Mouse (Mus musculus) gastrocnemius, postnatal 10 days (tissue): Measurements from ENCODE around the gene Aspdh. TPM values are rescaled to one million over a fixed set of nuclear protein-coding genes. Genes with fewer than 3 reads are reported as not detected.
A peak's percentile ranks its signal among the peaks of the same experiment; 100 is the strongest.

Experiments
- DNase-seq: peaks from one replicate; pipeline ENCODE4 v3.0.0; 2021; ENCODE audit warnings: mixed read lengths
- total RNA-seq, 2 experiments: library from RNA; stranded (reverse); gene quantifications; 2 replicates each; pipeline ENCODE4 v1.2.3; 2021

The Aspdh gene
- total RNA-seq, 2 experiments from 2014 or later, result not detected

DNA sequence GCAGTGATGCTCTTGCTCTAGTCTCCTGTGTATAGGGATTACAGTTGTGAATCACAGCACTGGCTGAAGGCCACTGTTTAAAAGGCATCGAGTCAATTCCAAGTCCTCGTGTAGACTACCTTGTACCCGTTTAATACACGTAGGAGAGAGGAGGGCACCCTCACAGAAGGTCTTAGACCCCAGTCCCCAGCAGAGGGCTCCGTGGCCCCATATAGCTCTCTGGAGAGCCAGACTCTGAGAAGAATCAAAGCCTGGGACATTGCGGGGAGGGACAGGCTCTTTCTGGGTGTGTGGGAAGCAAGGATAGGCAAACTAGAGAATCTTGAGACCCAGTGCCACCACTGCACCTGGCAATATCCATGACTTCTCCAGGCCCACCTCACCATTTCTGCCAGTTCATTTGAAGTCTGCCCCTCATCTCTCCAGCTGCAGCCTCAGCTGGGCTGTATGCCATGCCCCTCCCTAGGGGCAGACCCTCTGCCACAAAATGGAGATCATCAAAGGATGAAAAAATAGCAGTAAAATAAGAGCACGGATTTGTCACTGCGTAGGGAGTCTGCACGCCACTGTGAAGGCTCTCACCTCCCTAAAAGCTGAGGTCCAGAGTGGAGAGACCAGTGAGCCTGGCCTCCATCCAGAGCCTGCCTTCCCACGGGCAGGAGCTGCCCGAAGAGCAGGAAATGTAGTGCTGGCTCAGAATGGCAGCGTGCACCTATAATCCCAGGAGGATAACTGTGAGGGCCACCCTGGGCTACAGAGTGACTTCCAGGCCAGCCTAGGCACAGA is 18.9 kb upstream of the Aspdh start:
- DNase-seq, result no peak

DNA sequence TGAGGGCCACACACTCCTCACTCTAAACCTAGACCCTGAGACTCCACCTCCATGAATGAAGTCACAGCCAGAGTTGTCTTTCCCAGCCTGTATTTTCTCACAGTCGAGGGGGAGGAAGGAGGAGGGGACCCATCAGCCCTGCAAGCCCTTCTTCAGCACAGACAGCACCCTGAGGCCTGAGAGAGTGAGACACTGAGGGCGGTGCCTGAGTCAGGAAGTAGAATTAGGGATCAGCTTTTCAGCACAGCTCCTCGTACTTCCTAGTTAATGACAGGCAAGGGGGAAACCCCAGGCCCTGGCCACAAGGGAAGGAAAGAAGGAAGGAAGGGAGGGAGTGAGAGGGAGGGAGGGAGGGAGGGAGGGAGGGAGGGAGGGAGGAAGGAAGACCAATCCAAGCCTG is 11.9 kb upstream of the Aspdh start:
- no peak for DNase-seq

- no peak for DNase-seq
Observed at GRCm38 (mm10) chr7:44456302-44456701, 8.9 kb upstream of the Aspdh start.

DNA sequence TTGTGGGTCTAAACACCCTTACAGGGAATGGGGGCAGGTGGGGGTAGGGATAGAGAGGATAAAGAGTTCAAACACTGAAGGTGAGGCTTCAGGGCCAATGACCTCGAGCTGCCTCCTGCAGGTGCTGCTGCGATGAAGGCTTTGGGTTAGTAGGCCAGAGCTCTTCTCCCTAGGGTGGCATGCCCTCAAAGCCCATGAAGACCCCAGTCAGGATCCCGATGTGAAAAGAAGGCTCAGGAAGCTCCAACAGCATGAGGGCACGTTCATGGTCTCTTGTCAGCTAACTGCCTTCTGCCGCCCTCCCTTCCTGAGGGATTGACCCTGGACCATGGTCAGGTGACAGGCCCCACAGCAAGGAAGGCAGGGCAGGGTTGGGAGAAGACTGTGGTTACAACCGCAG is 5.1 kb upstream of the Aspdh start:
- no peak for DNase-seq

- DNase-seq, result no peak
Observed at GRCm38 (mm10) chr7:44460767-44461502, 4.3 kb upstream of the Aspdh start.

GRCm38 (mm10) chr7:44461503-44462217 is 3.5 kb upstream of the Aspdh start:
- no peak for DNase-seq

DNA sequence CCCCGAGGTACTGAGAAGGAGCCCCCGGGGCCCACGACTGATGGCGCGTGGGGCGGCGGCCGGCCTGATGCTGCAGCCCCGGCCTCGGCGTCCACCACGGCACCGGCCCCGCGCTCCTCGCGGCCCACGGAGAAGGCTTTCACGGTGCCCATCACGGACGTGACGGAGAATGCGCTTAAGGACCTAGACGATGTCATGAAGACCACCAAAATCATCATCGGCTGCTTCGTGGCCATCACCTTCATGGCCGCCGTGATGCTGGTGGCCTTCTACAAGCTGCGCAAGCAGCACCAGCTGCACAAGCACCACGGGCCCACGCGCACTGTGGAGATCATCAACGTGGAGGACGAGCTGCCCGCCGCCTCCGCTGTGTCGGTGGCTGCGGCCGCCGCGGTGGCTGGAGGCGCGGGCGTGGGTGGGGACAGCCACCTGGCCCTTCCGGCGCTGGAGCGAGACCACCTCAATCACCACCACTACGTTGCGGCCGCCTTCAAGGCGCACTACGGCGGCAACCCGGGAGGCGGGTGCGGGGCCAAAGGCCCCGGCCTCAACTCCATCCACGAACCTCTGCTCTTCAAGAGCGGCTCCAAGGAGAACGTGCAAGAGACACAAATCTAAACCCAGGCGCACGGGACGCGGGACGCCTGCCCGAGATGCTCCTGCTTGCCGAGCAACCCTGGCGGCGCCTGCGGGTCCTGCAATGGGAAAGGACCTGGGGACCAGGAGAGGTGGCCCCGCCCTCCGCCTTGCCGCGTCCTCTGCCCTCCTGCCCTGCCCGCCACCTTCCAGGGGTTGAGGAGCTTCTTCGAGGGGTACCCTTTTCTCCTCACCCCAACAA is 2.8 kb upstream of the Aspdh start:
- DNase-seq, result peak; percentile 66

- no peak for DNase-seq
Observed at GRCm38 (mm10) chr7:44463056-44463425, 2.1 kb upstream of the Aspdh start.

- DNase-seq, result no peak
Observed at GRCm38 (mm10) chr7:44463556-44464225, 1.5 kb upstream of the Aspdh start.

- DNase-seq, result no peak
Observed at GRCm38 (mm10) chr7:44464511-44464910, 680 bp upstream of the Aspdh start.

- DNase-seq, result no peak
Observed at GRCm38 (mm10) chr7:44466006-44466887, 1.1 kb downstream of the Aspdh start.

GRCm38 (mm10) chr7:44466888-44467311 is 1.7 kb downstream of the Aspdh start:
- DNase-seq, result no peak

DNA sequence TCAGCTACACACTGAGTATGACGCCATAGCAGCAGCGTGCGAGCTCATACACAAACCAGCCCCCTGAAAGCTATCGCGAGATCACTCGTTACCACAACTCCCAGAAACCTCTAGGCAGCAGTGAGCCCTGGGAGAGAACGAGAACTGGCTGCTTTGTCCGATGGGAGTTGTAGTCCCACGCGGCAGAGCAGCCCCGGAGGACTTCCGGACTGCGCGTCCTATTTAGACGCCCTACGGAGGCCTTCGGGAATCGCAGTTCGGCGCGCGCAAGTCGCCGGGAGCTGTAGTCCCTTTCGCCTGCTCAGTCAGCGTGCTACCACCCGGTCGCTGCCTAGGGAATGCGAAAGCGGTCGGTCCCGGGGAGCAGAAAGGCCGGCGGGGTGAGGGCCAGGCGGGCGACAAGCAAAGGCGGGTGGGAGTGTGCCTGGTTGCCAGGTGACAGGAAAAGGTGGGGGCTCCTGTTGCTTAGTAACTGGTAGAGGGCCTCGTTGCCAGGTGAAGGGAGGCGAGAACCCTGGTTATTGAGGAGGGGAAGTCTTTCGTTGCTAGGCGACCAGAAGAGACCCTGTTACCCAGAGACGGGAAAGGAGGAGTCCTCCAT is 2.7 kb downstream of the Aspdh start, which contains the start of gene Josd2:
Josd2 (plus strand) TSS at position 170 of the 601 bp plus-strand sequence.
- DNase-seq, result peak; percentile 87

DNA sequence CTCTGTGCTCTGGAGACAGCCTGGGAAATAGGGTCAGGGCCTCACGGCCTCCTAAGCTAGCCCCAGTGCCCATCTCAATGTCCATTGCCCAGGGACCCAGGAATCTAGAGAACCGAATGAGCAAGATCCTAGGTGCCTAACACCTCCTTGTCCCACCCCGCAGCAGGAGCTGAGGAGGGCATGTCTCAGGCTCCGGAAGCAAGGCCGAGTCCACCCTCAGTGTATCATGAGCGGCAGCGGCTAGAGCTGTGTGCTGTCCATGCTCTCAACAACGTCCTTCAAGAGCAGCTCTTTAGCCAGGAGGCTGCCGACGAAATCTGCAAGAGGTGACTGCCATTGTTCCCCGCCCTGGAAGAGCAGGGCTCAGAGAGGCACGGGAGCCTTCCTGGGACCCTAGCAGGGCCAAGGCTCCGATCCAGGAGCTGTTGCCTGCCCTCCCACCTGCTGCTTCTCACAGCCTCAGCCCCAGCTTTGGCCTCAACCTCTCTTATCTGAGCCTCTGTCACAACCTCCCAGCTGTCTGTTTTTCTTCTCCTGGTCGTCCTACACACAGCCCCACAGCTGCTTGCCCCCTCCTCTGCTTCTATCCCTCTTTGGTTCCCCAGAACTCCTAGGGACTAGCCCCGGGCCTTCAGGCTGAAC is 3.6 kb downstream of the Aspdh start:
- DNase-seq, result peak; percentile 10

DNA sequence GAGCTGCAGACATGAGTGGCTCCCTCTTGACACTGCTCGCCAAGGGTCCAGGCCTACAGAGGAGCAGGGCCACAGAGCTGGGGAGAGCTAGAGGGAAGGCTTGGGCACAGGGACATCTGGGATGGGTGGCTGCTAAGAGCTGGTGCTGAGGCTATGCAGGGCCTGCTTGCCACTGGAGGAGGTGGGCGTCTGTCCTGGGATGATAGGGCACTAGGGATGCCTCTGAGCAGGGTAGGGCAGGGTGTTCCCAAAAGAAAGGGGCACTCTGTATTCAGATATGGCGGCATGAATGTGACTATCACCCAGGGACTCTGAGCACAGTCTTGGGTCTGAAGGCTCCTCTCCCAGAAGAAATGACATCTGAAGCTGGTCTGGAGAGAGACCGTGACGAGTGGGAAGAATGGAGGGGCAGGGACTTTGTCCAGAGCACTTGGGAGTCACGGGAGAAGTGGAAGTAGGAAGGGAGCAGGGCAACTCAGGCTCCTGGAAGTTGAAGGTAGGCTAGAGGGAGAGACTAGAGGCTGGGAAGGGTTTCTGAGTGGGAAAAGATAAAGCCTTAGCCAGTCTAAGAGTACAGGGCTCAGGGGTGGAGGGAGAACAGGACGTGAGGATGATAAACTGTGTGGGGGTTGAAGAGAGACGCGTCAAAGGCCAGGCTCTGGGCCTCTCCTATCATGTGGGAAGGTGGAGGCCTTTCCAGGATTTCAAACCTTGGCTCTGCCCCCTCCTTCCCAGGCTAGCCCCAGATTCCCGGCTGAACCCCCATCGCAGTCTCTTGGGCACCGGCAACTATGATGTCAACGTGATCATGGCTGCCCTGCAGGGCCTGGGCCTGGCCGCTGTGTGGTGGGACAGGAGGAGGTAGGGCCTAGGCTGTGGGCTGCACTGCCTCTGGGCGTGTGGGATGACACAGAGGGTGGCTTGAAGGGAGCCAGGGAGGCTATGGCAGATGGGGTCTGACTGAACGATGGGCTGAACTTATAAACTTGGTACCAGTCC is 4.8 kb downstream of the Aspdh start:
- no peak for DNase-seq

DNA sequence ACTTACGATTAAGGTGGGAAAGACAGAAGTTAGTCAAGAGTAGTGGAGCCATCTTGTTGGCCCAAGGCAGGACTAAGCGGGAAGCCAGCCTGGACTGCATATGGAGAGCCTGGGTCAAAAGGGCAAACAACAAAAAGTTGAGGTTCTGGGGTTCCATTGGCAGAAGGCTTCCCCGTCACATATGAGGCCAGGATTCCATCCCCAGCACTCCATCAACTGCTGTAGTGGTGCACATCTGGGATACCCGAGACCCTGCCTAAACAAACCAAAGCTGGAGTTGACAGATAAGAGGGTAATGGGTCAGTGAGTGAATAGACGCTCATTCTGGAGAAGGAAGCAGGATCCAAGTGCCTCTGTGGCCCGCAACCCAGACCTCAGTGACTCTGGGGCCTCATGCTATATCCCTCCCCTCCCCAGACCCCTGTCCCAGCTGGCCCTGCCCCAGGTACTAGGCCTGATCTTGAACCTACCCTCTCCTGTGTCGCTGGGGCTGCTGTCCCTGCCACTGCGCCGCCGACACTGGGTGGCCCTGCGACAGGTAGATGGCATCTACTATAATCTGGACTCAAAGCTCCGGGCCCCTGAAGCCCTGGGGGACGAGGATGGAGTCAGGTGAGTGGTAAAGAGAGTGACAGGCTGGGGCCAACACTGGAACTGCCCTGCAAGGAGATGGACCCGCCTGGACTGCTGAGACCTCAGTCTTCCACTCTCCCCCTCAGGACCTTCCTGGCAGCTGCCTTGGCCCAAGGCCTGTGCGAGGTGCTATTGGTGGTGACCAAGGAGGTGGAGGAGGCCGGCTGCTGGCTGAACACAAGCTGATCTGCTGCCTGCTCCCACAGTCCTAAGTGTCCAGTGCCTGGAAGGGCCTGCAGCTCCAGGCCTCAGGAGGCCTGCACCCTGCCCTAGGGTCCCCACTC is 5.8 kb downstream of the Aspdh start:
- DNase-seq, result peak; percentile 11
